Mouse (Mus musculus) midbrain, embryonic 15.5 days (tissue): ENCODE measurements around the gene Runx2. TPM values are rescaled to one million over a fixed set of nuclear protein-coding genes. Genes with fewer than 3 reads are reported as not detected.

ENCODE experiments used
- ATAC-seq: fragments of 200-750 bp; cut with Nextera tagmentation; replicated peaks from 2 replicates; pipeline ENCODE4 v1.8.0; 2017; ENCODE audit warnings: moderate TSS enrichment
- H3K27ac ChIP-seq: fragments of 300-500 bp; sonication (generic); 2 replicates; pipeline ENCODE4 v1.5.1; 2015; ENCODE audit warnings: mild to moderate bottlenecking, inconsistent platforms
- H3K27me3 ChIP-seq: fragments of 300-500 bp; sonication (generic); replicated peaks from 2 replicates; pipeline ENCODE4 v1.6.1; 2015; ENCODE audit warnings: inconsistent platforms
- H3K36me3 ChIP-seq: fragments of 300-500 bp; sonication (generic); replicated peaks from 2 replicates; pipeline ENCODE4 v1.6.1; 2015; ENCODE audit warnings: inconsistent platforms
- H3K4me1 ChIP-seq: fragments of 300-500 bp; sonication (generic); 2 replicates; pipeline ENCODE4 v1.6.1; 2015; ENCODE audit warnings: inconsistent platforms
- H3K4me2 ChIP-seq: fragments of 300-500 bp; sonication (generic); 2 replicates; pipeline ENCODE4 v1.6.1; 2015; ENCODE audit warnings: inconsistent platforms, mild to moderate bottlenecking, moderate library complexity
- H3K4me3 ChIP-seq: fragments of 300-500 bp; sonication (generic); 2 replicates; pipeline ENCODE4 v1.5.1; 2015; ENCODE audit warnings: mild to moderate bottlenecking, inconsistent platforms
- H3K9ac ChIP-seq: fragments of 300-500 bp; sonication (generic); 2 replicates; pipeline ENCODE4 v1.6.1; 2015; ENCODE audit warnings: mild to moderate bottlenecking, inconsistent platforms
- H3K9me3 ChIP-seq: fragments of 300-500 bp; sonication (generic); 2 replicates; pipeline ENCODE4 v1.6.1; 2016; ENCODE audit warnings: inconsistent platforms
- WGBS: fragments of 180-500 bp; shearing (Covaris S2); methylation state at CpG from one replicate; pipeline ENCODE4 v1.1.7; 2015; ENCODE audit warnings: mixed read lengths; 5-methylcytosine and 5-hydroxymethylcytosine counted together
- polyA plus RNA-seq: library from polyadenylated mRNA; unstranded; fragments of >200 nt; fragmentation: Nextera tagmentation; extraction: Ambion mirVana; gene quantifications from 2 replicates; pipeline ENCODE4 v1.2.1, GENCODE M21; 2015

The Runx2 gene
- polyA plus RNA-seq, 1 experiment from 2014 or later = 0.39 TPM

DNA sequence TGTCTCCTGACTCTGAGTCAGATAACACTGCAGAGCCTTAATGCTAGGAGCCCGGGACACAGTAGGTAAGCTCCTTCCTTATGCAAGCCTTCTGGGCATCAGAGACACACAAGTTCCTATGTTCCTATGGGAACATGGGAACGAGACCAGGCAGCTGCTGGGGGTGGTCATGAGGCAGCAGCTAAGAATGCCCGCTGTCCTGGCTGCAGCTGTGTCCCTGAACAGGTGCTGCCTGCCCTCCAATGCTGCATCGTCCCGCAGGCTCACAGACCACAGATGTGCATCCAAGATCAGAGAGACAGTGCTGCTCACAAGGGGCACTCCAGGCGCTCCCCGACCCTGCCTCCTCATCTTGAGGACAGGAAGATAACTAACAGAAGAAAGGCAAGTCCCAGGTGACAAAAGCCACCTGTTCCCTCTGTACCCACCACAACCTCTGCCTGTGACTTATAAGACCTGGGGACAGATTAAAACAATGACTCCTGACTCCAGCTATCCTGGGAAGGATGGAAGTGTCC, 306.3 kb downstream of the Runx2 start:
- no peaks in the 10 kb centered on the region for H3K27me3 ChIP-seq
- H3K9me3 ChIP-seq = no peaks in the 10 kb centered on the region
- no peak overlapping the region for H3K4me2 ChIP-seq
- H3K36me3 ChIP-seq = no peaks in the 10 kb centered on the region
- H3K4me1 ChIP-seq = peaks cover 4% of the 10 kb centered on the region
- H3K27ac ChIP-seq = no peak overlapping the region
- no peak overlapping the region for H3K9ac ChIP-seq
- 52% methylated on average over 7 of the region's 7 CpGs for WGBS
- no peak overlapping the region for H3K4me3 ChIP-seq
- no peak for ATAC-seq

DNA sequence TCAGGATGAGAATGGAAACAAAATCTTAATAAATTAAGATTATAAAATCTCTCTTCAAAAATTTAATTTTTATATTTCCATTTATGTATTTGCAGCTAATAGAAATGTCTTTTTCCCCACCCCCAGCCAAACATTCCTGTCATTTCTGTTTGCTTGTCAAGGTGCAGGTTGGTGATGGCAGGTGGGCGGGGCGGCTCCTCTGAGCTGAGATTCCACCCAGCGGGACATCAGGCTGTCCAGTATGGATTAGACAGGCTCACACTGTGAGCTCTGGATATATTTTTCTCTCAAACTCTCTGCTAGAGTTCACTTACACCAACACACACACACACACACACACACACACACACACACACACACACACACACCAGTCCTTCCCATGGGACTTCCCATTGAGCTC, 306.9 kb downstream of the Runx2 start:
- WGBS = 71% methylated on average over 3 of the region's 3 CpGs
- Histone ChIP-seq H3K9me3 (no peaks in the 10 kb centered on the region), H3K27me3 (no peaks in the 10 kb centered on the region), H3K4me1 (peaks cover 4% of the 10 kb centered on the region), H3K27ac (no peak overlapping the region), H3K4me2 (no peak overlapping the region), H3K36me3 (no peaks in the 10 kb centered on the region), H3K9ac (no peak overlapping the region), H3K4me3 (no peak overlapping the region)
- ATAC-seq = no peak

DNA sequence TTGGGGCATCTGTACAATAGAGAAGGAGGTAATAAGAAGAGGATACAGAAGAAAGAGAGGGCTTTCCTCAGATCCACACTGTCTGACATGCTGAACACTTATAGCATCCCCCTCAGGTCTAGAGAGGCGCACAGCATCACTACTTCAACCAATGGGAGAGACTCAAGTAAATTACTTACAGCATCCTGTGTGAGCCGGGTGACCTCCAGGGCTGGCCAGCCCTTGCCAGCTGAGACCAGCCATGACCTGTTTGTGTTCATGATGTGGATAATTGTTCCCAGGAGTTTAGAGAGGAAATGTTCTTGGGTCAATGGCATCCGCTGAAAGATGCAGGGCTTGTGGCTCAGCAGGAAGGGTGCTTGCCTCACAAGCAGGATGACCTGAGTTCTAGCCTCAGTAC, 308.1 kb downstream of the Runx2 start:
- no peak for ATAC-seq
- Histone ChIP-seq H3K9ac (no peak overlapping the region), H3K9me3 (no peaks in the 10 kb centered on the region), H3K27ac (no peak overlapping the region), H3K4me1 (peaks cover 4% of the 10 kb centered on the region), H3K4me3 (no peak overlapping the region), H3K4me2 (no peak overlapping the region), H3K36me3 (no peaks in the 10 kb centered on the region), H3K27me3 (no peaks in the 10 kb centered on the region)
- WGBS = 75% methylated on average over 3 of the region's 3 CpGs

DNA sequence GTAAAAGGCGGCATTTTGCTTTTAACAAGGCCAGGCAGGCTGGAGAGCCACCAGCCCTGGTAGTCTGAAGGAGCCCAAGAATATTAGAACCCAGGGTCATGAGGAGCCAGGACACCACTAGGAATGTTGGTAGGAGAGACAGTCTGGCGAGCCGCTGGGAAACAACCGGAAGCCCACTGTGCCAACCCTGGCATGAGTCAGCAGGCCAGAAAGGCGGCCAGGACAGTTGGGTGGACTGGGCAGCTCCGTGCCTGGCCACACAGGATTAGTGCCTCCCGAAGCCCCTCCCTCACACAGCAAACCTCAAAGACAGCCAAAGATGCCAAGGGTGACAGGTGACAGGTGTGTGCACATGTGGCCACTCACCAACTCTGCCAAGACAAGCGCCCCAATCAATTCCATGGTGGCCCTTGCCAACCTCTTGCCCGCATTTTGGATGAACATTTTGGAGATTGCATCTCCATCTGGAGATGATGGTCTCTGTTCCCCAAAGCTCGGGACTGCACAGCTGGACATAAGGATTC, 309.7 kb downstream of the Runx2 start:
- H3K27me3 ChIP-seq = no peaks in the 10 kb centered on the region
- peaks cover 4% of the 10 kb centered on the region for H3K4me1 ChIP-seq
- H3K9ac ChIP-seq = no peak overlapping the region
- no peak for ATAC-seq
- no peaks in the 10 kb centered on the region for H3K36me3 ChIP-seq
- H3K9me3 ChIP-seq = no peaks in the 10 kb centered on the region
- H3K27ac ChIP-seq = no peak overlapping the region
- no peak overlapping the region for H3K4me3 ChIP-seq
- WGBS = 84% methylated on average over 10 of the region's 10 CpGs
- no peak overlapping the region for H3K4me2 ChIP-seq

DNA sequence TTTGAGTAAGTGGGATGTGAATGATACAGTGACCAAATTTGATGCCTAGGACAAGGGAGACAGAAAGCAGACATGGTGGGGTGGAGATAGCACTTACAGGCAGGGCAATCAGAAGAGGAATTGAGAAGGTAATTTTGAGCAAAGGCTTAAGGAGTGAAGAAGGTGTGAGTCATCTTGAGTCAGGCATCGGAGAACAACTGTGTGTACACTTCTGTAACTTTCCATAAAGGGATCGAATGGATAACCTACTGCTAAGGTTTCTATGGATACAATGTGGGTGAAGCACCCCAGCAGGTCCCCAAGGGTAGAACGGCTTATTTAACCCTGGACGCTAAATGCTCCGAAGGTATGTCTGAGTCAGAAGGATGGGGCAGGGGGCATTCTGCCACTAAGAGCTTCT, 312.4 kb downstream of the Runx2 start:
- no peak overlapping the region for H3K4me2 ChIP-seq
- H3K9ac ChIP-seq = no peak overlapping the region
- no peaks in the 10 kb centered on the region for H3K4me1 ChIP-seq
- no peaks in the 10 kb centered on the region for H3K9me3 ChIP-seq
- H3K4me3 ChIP-seq = no peak overlapping the region
- no peaks in the 10 kb centered on the region for H3K27me3 ChIP-seq
- WGBS = 94% methylated on average over 5 of the region's 5 CpGs
- H3K27ac ChIP-seq = no peak overlapping the region
- ATAC-seq = no peak
- no peaks in the 10 kb centered on the region for H3K36me3 ChIP-seq

DNA sequence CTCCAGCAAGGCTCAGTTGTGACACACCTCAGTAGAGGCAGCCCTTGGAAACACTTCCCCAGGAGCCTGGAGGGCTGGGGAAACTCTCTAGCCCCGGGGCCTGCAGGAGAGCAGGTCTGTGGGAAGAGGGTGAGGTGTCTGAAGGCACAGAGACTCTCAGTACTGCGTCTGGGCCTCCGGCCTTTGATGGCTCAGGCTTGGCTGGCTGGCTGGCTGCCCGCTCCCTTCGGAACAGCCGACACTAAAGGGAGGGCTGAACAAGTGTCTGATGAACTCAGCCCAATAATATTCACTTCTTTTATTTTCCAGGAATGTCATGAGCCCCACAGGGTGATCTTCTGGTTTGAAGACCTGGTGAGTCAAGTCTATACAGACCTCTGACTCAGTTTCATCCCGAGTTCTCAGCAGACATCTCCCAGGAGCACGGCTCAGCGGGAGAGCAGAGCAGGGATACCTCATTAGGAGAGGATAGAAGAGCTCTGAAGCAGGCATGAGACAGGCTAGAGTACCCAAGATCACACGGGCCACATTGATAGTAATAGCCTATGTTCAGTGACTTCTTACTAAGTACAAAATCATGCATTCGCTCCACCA, 314.2 kb downstream of the Runx2 start:
- 78% methylated on average over 11 of the region's 11 CpGs for WGBS
- no peak for ATAC-seq

DNA sequence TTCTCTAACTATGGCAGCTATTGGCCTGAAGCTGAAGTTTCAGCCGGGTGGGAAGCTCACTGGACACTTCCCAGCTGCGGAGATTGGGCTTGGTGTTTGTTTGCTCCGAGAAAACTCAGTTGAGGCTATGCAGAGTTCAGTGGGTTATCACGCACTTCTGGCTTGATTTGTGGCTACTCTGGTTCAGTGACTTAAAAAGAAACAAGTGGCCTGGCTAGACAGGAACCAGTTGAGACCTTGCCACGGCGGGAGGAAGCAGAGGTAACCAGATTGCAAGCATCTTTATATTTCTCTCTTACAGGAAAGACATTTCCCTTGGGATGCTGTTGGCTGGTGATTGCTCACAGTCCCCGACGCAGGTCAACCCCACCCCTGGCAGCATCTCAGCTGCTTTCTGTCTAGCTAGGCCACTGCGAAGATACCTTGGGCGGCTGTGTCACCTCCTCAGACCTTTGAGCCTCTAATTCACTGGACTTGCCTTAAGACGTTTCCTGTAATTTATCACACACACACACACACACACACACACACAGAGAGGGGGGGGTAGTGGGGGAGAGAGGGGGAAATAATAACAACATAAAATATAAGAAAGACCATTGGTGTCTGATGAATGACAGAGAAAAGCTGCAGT, 324.3 kb downstream of the Runx2 start:
- no peak overlapping the region for H3K4me3 ChIP-seq
- no peaks in the 10 kb centered on the region for H3K4me1 ChIP-seq
- H3K4me2 ChIP-seq = no peak overlapping the region
- no peaks in the 10 kb centered on the region for H3K27me3 ChIP-seq
- H3K36me3 ChIP-seq = no peaks in the 10 kb centered on the region
- 84% methylated on average over 11 of the region's 11 CpGs for WGBS
- no peak overlapping the region for H3K27ac ChIP-seq
- no peaks in the 10 kb centered on the region for H3K9me3 ChIP-seq
- ATAC-seq = no peak
- no peak overlapping the region for H3K9ac ChIP-seq

More for the DNA sequence above, 314.2 kb downstream of the Runx2 start:
- Histone ChIP-seq H3K27me3 (no peaks in the 10 kb centered on the region), H3K4me1 (no peaks in the 10 kb centered on the region), H3K4me2 (no peak overlapping the region), H3K27ac (no peak overlapping the region), H3K36me3 (no peaks in the 10 kb centered on the region), H3K9me3 (no peaks in the 10 kb centered on the region), H3K9ac (no peak overlapping the region), H3K4me3 (no peak overlapping the region)

DNA sequence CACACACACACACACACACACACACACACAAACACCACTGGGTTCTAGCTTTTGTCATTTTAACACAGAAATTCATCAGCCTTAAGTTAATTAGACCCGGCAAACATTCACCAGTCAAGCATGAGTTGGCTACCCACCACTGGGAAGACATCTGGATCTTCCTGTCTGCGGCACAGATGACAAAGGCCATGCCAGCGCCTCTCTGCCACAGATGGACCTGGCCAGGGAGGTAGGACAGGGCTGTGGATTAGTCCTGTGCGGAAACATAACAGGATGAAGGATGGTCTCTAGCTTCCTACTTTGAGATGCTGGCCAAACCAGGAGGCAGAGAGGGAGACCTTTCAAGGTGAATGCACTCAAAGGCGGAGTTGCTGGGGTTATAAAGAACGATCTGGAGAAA, 325.3 kb downstream of the Runx2 start:
- Histone ChIP-seq H3K36me3 (no peaks in the 10 kb centered on the region), H3K27me3 (no peaks in the 10 kb centered on the region), H3K27ac (no peak overlapping the region), H3K4me3 (no peak overlapping the region), H3K4me2 (no peak overlapping the region), H3K9ac (no peak overlapping the region), H3K4me1 (no peaks in the 10 kb centered on the region), H3K9me3 (no peaks in the 10 kb centered on the region)
- WGBS = 82% methylated on average over 6 of the region's 6 CpGs
- ATAC-seq = no peak

DNA sequence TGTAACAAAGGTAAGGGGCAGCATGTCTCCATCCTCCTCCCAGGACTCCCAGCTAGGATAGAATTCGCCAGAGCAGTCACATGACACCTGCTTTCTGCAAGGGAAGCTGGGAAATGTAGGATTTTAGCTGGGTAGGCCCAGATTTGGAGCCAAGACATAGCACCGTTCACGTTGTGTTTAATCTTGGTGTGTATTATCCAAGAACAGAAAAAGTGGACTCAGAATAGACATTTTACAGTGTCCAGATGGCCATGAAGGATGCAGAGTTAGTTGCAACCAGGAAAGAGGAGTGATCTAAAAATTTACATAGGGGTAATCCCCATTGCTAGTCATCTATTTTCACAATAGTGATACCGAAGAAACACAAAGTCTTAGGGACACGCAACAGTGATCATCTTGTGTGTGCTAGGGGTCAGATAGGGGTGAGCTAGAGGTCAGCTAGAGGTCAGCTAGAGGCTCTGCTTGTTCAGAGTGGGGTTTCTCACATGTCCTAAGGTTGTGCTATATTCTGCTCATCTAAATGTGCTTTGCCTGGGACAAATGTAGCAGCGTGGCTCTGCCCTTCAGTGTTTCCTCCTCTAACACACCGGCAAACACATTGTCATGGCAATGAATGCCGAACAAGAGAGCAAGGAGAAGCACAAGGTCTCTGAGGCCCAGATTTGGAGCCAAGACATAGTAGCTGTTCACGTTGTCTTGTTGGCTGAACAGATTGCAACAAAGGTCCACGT, 326.9 kb downstream of the Runx2 start:
- Histone ChIP-seq H3K9me3 (no peaks in the 10 kb centered on the region), H3K4me2 (no peak overlapping the region), H3K36me3 (no peaks in the 10 kb centered on the region), H3K27ac (no peak overlapping the region), H3K4me3 (no peak overlapping the region), H3K9ac (no peak overlapping the region), H3K27me3 (no peaks in the 10 kb centered on the region), H3K4me1 (no peaks in the 10 kb centered on the region)
- ATAC-seq = 0 out of 2 replicates have a peak, but pooled peaks have one; percentile 63
- WGBS = 80% methylated on average over 10 of the region's 10 CpGs

DNA sequence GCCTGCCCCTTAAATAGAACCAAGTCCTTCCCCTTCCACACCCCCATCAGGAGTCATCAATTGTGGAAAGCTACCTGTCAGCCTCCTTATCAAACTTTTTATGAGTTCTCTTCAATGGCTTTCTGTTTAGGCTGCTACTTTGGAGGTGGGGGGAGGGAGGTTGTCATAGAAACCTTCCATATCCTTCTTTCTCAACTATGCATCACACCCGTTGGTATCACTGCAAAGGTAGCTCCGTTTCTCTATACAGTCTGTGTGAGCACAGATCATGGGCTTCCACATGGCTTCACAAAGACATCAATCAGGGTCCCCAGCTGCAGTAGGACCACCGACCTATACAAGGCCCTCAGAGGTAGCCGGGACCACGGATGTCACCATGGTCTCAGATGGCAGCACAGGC, 329.3 kb downstream of the Runx2 start:
- no peak for ATAC-seq
- H3K36me3 ChIP-seq = no peaks in the 10 kb centered on the region
- no peaks in the 10 kb centered on the region for H3K27me3 ChIP-seq
- no peak overlapping the region for H3K4me3 ChIP-seq
- H3K4me2 ChIP-seq = no peak overlapping the region
- H3K9me3 ChIP-seq = no peaks in the 10 kb centered on the region
- 82% methylated on average over 5 of the region's 5 CpGs for WGBS
- no peak overlapping the region for H3K9ac ChIP-seq
- H3K27ac ChIP-seq = no peak overlapping the region
- H3K4me1 ChIP-seq = no peaks in the 10 kb centered on the region

DNA sequence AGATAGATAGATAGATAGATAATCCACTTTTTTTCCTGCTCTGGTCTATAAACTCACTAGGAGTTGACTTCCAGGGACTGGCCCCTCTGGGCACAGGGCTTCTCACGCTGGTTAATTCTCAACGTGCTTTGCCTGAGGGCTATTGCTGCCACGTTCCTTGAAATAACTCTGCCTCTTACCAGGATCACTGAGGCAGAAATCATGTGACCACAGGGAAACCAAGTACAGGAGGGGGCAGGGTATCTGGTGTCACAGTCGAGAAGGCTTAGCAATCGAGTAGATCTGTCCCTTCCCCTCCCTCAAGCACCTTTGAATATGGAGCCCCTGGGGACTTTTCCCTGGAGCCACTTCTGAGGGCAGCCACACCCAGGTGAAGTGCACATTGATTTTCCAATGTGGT, 334.7 kb downstream of the Runx2 start:
- Histone ChIP-seq H3K9me3 (no peaks in the 10 kb centered on the region), H3K4me2 (no peak overlapping the region), H3K4me1 (no peaks in the 10 kb centered on the region), H3K27ac (no peak overlapping the region), H3K9ac (no peak overlapping the region), H3K4me3 (no peak overlapping the region), H3K27me3 (no peaks in the 10 kb centered on the region), H3K36me3 (no peaks in the 10 kb centered on the region)
- no peak for ATAC-seq
- WGBS = 33% methylated on average over 5 of the region's 5 CpGs

DNA sequence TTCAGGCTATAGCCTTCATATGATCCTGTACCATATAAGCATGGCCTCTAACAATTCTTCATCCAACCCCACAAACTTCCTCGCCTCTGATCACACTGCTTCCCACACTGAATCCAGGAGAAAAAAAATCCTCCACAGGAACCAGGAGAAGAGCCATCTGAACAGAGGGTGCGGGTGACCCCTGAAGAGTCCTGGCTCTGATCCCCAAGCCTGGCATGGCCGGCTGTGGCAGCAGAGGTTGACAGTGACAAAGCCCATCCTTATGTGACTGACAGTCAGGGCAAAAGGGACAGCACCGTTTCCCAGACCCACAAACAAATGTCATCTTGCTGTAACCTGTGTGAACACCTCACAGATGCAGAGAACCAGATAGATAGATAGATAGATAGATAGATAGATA, 335.1 kb downstream of the Runx2 start:
- Histone ChIP-seq H3K27me3 (no peaks in the 10 kb centered on the region), H3K27ac (no peak overlapping the region), H3K36me3 (no peaks in the 10 kb centered on the region), H3K4me3 (no peak overlapping the region), H3K9ac (no peak overlapping the region), H3K4me1 (no peaks in the 10 kb centered on the region), H3K9me3 (no peaks in the 10 kb centered on the region), H3K4me2 (no peak overlapping the region)
- 79% methylated on average over 4 of the region's 4 CpGs for WGBS
- ATAC-seq = no peak
